Mouse (Mus musculus) heart, adult 2 months (tissue): Measurements from ENCODE around the gene Trpm3. TPM values are rescaled to one million over a fixed set of nuclear protein-coding genes. Genes with fewer than 3 reads are reported as not detected.

ENCODE experiments used
- DNase-seq, 2 experiments: peaks; one replicate each; pipeline ENCODE4 v3.0.0; 2021
- H3K27ac ChIP-seq: fragments of 200-600 bp; 2 replicates; pipeline ENCODE4 v1.8.1; 2022
- H3K27me3 ChIP-seq: fragments of 200-500 bp; 2 replicates; pipeline ENCODE4 v1.6.1; 2012; ENCODE audit warnings: mild to moderate bottlenecking, low read length, inconsistent platforms, mixed read lengths; ENCODE audit not compliant: control insufficient read depth, insufficient read depth
- H3K36me3 ChIP-seq: fragments of 200-500 bp; 2 replicates; pipeline ENCODE4 v1.6.1; 2012; ENCODE audit warnings: low read length, inconsistent platforms; ENCODE audit not compliant: control insufficient read depth, insufficient read depth
- H3K4me1 ChIP-seq: fragments of 200-500 bp; 2 replicates; pipeline ENCODE4 v1.6.1; 2011; ENCODE audit warnings: low read length; ENCODE audit not compliant: control insufficient read depth, insufficient read depth
- H3K4me3 ChIP-seq: fragments of 200-600 bp; 2 replicates; pipeline ENCODE4 v1.8.1; 2022
- H3K79me2 ChIP-seq: fragments of 200-500 bp; replicated peaks from 2 replicates; pipeline ENCODE4 v1.6.1; 2012; ENCODE audit warnings: mild to moderate bottlenecking, inconsistent platforms, low read length, moderate library complexity, mixed read lengths; ENCODE audit not compliant: control insufficient read depth, insufficient read depth
- H3K9ac ChIP-seq: fragments of 200-500 bp; 2 replicates; pipeline ENCODE4 v1.6.1; 2012; ENCODE audit warnings: low read depth, mild to moderate bottlenecking, control low read depth, inconsistent platforms, low read length, mixed read lengths
- CTCF ChIP-seq: fragments of 200-600 bp; IDR thresholded peaks from 2 replicates; pipeline ENCODE4 v1.8.1; 2022; ENCODE audit warnings: antibody characterized with exemption, mild to moderate bottlenecking, moderate library complexity
- EP300 ChIP-seq: fragments of 200-500 bp; IDR thresholded peaks from 2 replicates; pipeline ENCODE4 v1.6.1; 2011; ENCODE audit warnings: low read depth, low read length, control low read depth; ENCODE audit not compliant: insufficient read depth
- POLR2A ChIP-seq: fragments of 200-500 bp; IDR thresholded peaks from 2 replicates; pipeline ENCODE4 v1.6.1; 2011; ENCODE audit warnings: mild to moderate bottlenecking, low read depth, low read length, control low read depth; ENCODE audit not compliant: insufficient read depth
- WGBS: fragments of 180-500 bp; shearing (Covaris S2); methylation state at CpG from one replicate; pipeline ENCODE4 v1.1.7; 2018; 5-methylcytosine and 5-hydroxymethylcytosine counted together
- intact Hi-C: fragments of 180-260 bp; cut with DNase I; formaldehyde crosslinking; loops from one replicate; pipeline ENCODE4 v1.15.1; 2025
- polyA plus RNA-seq: library from polyadenylated mRNA; depleted of rRNA; stranded (reverse); fragments of >200 nt; gene quantifications from 2 replicates; pipeline ENCODE4 v1.2.3, GENCODE M21; 2012
- total RNA-seq, 2 experiments: library from RNA; stranded (reverse); gene quantifications; 2 replicates each; pipeline ENCODE4 v1.2.3; 2021

Trpm3 gene
- total and polyA plus RNA-seq, 3 experiments: 0.51 to 1.1 (median 0.81) TPM

GRCm38 (mm10) chr19:22823491-22823981 lies 684.7 kb downstream of the Trpm3 start:
- H3K79me2 ChIP-seq: no peaks in the 10 kb centered on the region
- intact Hi-C loops: no loop called here
- H3K36me3 ChIP-seq: no peaks in the 10 kb centered on the region
- TF ChIP-seq CTCF: no peak
- no peak for TF ChIP-seq EP300
- TF ChIP-seq POLR2A: no peak
- no peak overlapping the region for H3K9ac ChIP-seq
- WGBS: 77% methylated on average over 9 of the region's 9 CpGs
- no peaks in the 10 kb centered on the region for H3K27me3 ChIP-seq
- no peak for DNase-seq
- no peak overlapping the region for H3K4me3 ChIP-seq
- H3K27ac ChIP-seq: no peak overlapping the region
- H3K4me1 ChIP-seq: no peaks in the 10 kb centered on the region

GRCm38 (mm10) chr19:22825812-22826211 lies 687.0 kb downstream of the Trpm3 start:
- intact Hi-C loops: no loop called here
- DNase-seq: no peak
- H3K9ac ChIP-seq: no peak overlapping the region
- TF ChIP-seq POLR2A (no peak), EP300 (no peak), CTCF (no peak)
- H3K4me1 ChIP-seq: no peaks in the 10 kb centered on the region
- no peak overlapping the region for H3K4me3 ChIP-seq
- no peaks in the 10 kb centered on the region for H3K79me2 ChIP-seq
- no peak overlapping the region for H3K27ac ChIP-seq
- no peaks in the 10 kb centered on the region for H3K36me3 ChIP-seq
- no peaks in the 10 kb centered on the region for H3K27me3 ChIP-seq
- 72% methylated on average over 1 of the region's 1 CpGs for WGBS

GRCm38 (mm10) chr19:22828198-22828742 lies 689.4 kb downstream of the Trpm3 start:
- TF ChIP-seq EP300: no peak
- TF ChIP-seq CTCF: no peak
- TF ChIP-seq POLR2A: no peak
- H3K4me1 ChIP-seq: no peaks in the 10 kb centered on the region
- no peak overlapping the region for H3K27ac ChIP-seq
- DNase-seq: no peak
- no peaks in the 10 kb centered on the region for H3K79me2 ChIP-seq
- 65% methylated on average over 2 of the region's 2 CpGs for WGBS
- intact Hi-C loops: no loop called here
- H3K36me3 ChIP-seq: no peaks in the 10 kb centered on the region
- no peak overlapping the region for H3K9ac ChIP-seq
- no peak overlapping the region for H3K4me3 ChIP-seq
- no peaks in the 10 kb centered on the region for H3K27me3 ChIP-seq

- H3K4me3 ChIP-seq: no peak overlapping the region
- no peaks in the 10 kb centered on the region for H3K79me2 ChIP-seq
- no peak for DNase-seq
- H3K27me3 ChIP-seq: no peaks in the 10 kb centered on the region
- H3K27ac ChIP-seq: no peak overlapping the region
- no peaks in the 10 kb centered on the region for H3K36me3 ChIP-seq
- intact Hi-C loops: no loop called here
- H3K9ac ChIP-seq: no peak overlapping the region
- no peaks in the 10 kb centered on the region for H3K4me1 ChIP-seq
- WGBS: 52% methylated on average over 6 of the region's 6 CpGs
- TF ChIP-seq POLR2A (no peak), EP300 (no peak), CTCF (no peak)
These were observed 702.5 kb downstream of the Trpm3 start for GRCm38 (mm10) chr19:22841081-22842040.

GRCm38 (mm10) chr19:22842697-22843096 lies 703.9 kb downstream of the Trpm3 start:
- Histone ChIP-seq H3K4me1 (no peaks in the 10 kb centered on the region), H3K9ac (no peak overlapping the region), H3K27ac (no peak overlapping the region), H3K4me3 (no peak overlapping the region), H3K79me2 (no peaks in the 10 kb centered on the region), H3K36me3 (no peaks in the 10 kb centered on the region), H3K27me3 (no peaks in the 10 kb centered on the region)
- DNase-seq: no peak
- 87% methylated on average over 2 of the region's 2 CpGs for WGBS
- TF ChIP-seq CTCF (no peak), EP300 (no peak), POLR2A (no peak)
- intact Hi-C loops: no loop called here

- WGBS: 65% methylated on average over 12 of the region's 12 CpGs
- TF ChIP-seq EP300: no peak
- no peak for TF ChIP-seq CTCF
- no peak for TF ChIP-seq POLR2A
- intact Hi-C loops: no loop called here
These were observed 708.9 kb downstream of the Trpm3 start for GRCm38 (mm10) chr19:22847696-22848095.

More at GRCm38 (mm10) chr19:22847696-22848095, 708.9 kb downstream of the Trpm3 start:
- Histone ChIP-seq H3K36me3 (no peaks in the 10 kb centered on the region), H3K27ac (no peak overlapping the region), H3K27me3 (no peaks in the 10 kb centered on the region), H3K79me2 (no peaks in the 10 kb centered on the region), H3K9ac (no peak overlapping the region), H3K4me1 (no peaks in the 10 kb centered on the region), H3K4me3 (no peak overlapping the region)
- no peak for DNase-seq
